Mouse (Mus musculus): ENCODE data around the gene Sec14l1. TPM values are rescaled to one million over a fixed set of nuclear protein-coding genes. Genes with fewer than 3 reads are reported as not detected.

The Sec14l1 gene
- total RNA-seq, 2 experiments from 2014 or later: 52.1 to 53.3 TPM

GRCm38 (mm10) chr11:117127931-117128548 lies 13.1 kb downstream of the Sec14l1 start:
- peak; percentile 60 for DNase-seq (ENCODE audit: low spot score)

- DNase-seq (ENCODE audit: low spot score): no peak
Observed at GRCm38 (mm10) chr11:117129473-117129872, 14.5 kb downstream of the Sec14l1 start.

GRCm38 (mm10) chr11:117130068-117130467 lies 15.1 kb downstream of the Sec14l1 start:
- DNase-seq (ENCODE audit: low spot score): no peak

- DNase-seq (ENCODE audit: low spot score): peak; percentile 61
Observed at GRCm38 (mm10) chr11:117130888-117131287, 15.9 kb downstream of the Sec14l1 start.

GRCm38 (mm10) chr11:117131450-117131849 lies 16.5 kb downstream of the Sec14l1 start:
- no peak for DNase-seq (ENCODE audit: low spot score)

- DNase-seq (ENCODE audit: low spot score): no peak
Observed at GRCm38 (mm10) chr11:117134776-117135387, 19.9 kb downstream of the Sec14l1 start.

GRCm38 (mm10) chr11:117135457-117136290 lies 20.7 kb downstream of the Sec14l1 start:
- no peak for DNase-seq (ENCODE audit: low spot score)

- DNase-seq (ENCODE audit: low spot score): no peak
Observed at GRCm38 (mm10) chr11:117136880-117137279, 21.9 kb downstream of the Sec14l1 start.

GRCm38 (mm10) chr11:117138213-117138761 lies 23.3 kb downstream of the Sec14l1 start:
- DNase-seq (ENCODE audit: low spot score): no peak

- peak; percentile 79 for DNase-seq (ENCODE audit: low spot score)
Observed at GRCm38 (mm10) chr11:117138795-117139463, 24.0 kb downstream of the Sec14l1 start.

GRCm38 (mm10) chr11:117141376-117142001 lies 26.5 kb downstream of the Sec14l1 start:
- DNase-seq (ENCODE audit: low spot score): no peak

- no peak for DNase-seq (ENCODE audit: low spot score)
Observed at GRCm38 (mm10) chr11:117142507-117142906, 27.5 kb downstream of the Sec14l1 start.

- no peak for DNase-seq (ENCODE audit: low spot score)
Observed at GRCm38 (mm10) chr11:117145451-117146117, 30.6 kb downstream of the Sec14l1 start.

- no peak for DNase-seq (ENCODE audit: low spot score)
Observed at GRCm38 (mm10) chr11:117146118-117146506, 31.1 kb downstream of the Sec14l1 start.

- DNase-seq (ENCODE audit: low spot score): no peak
Observed at GRCm38 (mm10) chr11:117146776-117147536, 32.0 kb downstream of the Sec14l1 start.

- DNase-seq (ENCODE audit: low spot score): no peak
Observed at GRCm38 (mm10) chr11:117148893-117149685, 34.1 kb downstream of the Sec14l1 start.

- no peak for DNase-seq (ENCODE audit: low spot score)
Observed at GRCm38 (mm10) chr11:117150467-117150966, 35.5 kb downstream of the Sec14l1 start.

GRCm38 (mm10) chr11:117151461-117151860 lies 36.5 kb downstream of the Sec14l1 start:
- no peak for DNase-seq (ENCODE audit: low spot score)

GRCm38 (mm10) chr11:117152541-117152940 lies 37.6 kb downstream of the Sec14l1 start:
- no peak for DNase-seq (ENCODE audit: low spot score)
